Mouse (Mus musculus) embryonic facial prominence, embryonic 11.5 days (tissue): ENCODE data around the gene Vcan. TPM values are rescaled to one million over a fixed set of nuclear protein-coding genes. Genes with fewer than 3 reads are reported as not detected.
A peak's percentile ranks its signal among the peaks of the same experiment; 100 is the strongest.
"Not testable (repeated sequence)": the region's sequence is repeated elsewhere in the genome, so short reads cannot be mapped to it uniquely, and the experiment has no call there.

Source experiments
- ATAC-seq: fragments of 200-750 bp; cut with Nextera tagmentation; replicated peaks from 2 replicates; pipeline ENCODE4 v1.8.0; 2017; ENCODE audit warnings: low read depth; ENCODE audit not compliant: insufficient number of reproducible peaks, low FRiP score, low TSS enrichment
- DNase-seq: peaks from one replicate; pipeline ENCODE4 v3.0.0-alpha.2; 2015; ENCODE audit warnings: low spot score
- H3K27ac ChIP-seq: fragments of 300-500 bp; sonication (generic); replicated peaks from 2 replicates; pipeline ENCODE4 v1.5.1; 2014; ENCODE audit warnings: mild to moderate bottlenecking, low read depth, low read length, control low read depth
- H3K27me3 ChIP-seq: fragments of 300-500 bp; sonication (generic); 2 replicates; pipeline ENCODE4 v1.6.1; 2014; ENCODE audit warnings: mild to moderate bottlenecking, low read length, moderate library complexity, mixed read lengths; ENCODE audit not compliant: control insufficient read depth, insufficient read depth
- H3K36me3 ChIP-seq: fragments of 300-500 bp; sonication (generic); replicated peaks from 2 replicates; pipeline ENCODE4 v1.6.1; 2014; ENCODE audit warnings: low read depth, mild to moderate bottlenecking, low read length, moderate library complexity, mixed read lengths; ENCODE audit not compliant: control insufficient read depth, insufficient read depth
- H3K4me1 ChIP-seq: fragments of 300-500 bp; sonication (generic); 2 replicates; pipeline ENCODE4 v1.6.1; 2014; ENCODE audit warnings: low read length, mixed read lengths; ENCODE audit not compliant: control insufficient read depth, insufficient read depth
- H3K4me2 ChIP-seq: fragments of 300-500 bp; sonication (generic); 2 replicates; pipeline ENCODE4 v1.6.1; 2014; ENCODE audit warnings: low read depth, mild to moderate bottlenecking, control low read depth, low read length, moderate library complexity
- H3K4me3 ChIP-seq: fragments of 300-500 bp; sonication (generic); 2 replicates; pipeline ENCODE4 v1.5.1; 2014; ENCODE audit warnings: low read depth, low read length, control low read depth
- H3K9ac ChIP-seq: fragments of 300-500 bp; sonication (generic); replicated peaks from 2 replicates; pipeline ENCODE4 v1.6.1; 2014; ENCODE audit warnings: mild to moderate bottlenecking, control low read depth, low read length
- H3K9me3 ChIP-seq: fragments of 300-500 bp; sonication (generic); replicated peaks from 2 replicates; pipeline ENCODE4 v1.6.1; 2016; ENCODE audit warnings: mild to moderate bottlenecking, low read length, inconsistent platforms, mixed read lengths; ENCODE audit not compliant: control insufficient read depth
- WGBS: fragments of 180-500 bp; shearing (Covaris S2); extraction: QIAGEN DNeasy Blood & Tissue Kit; methylation state at CpG from one replicate; pipeline ENCODE4 v1.1.7; 2014; 5-methylcytosine and 5-hydroxymethylcytosine counted together
- polyA plus RNA-seq: library from polyadenylated mRNA; unstranded; fragments of >200 nt; fragmentation: Nextera tagmentation; extraction: Ambion mirVana; gene quantifications from 2 replicates; pipeline ENCODE4 v1.2.1, GENCODE M21; 2014

The Vcan gene
- polyA plus RNA-seq, 1 experiment from 2014 or later, result 108 TPM

DNA sequence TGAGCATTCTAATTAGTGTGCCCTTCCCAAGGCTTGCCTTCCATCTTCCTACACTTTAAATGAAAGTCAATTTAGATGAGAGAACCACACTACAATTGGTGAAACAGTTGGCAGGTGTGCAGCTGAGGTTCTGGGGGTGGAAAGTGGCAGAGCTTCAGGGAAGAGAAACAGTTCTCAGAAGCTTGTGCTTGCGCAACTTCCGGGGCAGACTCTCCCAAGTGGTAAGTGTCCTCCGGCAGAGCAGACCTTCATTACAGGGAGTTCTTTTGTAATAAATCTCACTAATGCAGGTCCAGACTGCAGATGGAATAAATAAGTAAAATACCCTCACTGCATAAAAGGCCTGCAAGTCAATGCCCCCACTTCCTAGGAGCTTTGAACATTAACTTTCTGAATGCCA, 23.7 kb upstream of the Vcan start:
- no peak overlapping the region for H3K4me2 ChIP-seq
- ATAC-seq, result no peak

DNA sequence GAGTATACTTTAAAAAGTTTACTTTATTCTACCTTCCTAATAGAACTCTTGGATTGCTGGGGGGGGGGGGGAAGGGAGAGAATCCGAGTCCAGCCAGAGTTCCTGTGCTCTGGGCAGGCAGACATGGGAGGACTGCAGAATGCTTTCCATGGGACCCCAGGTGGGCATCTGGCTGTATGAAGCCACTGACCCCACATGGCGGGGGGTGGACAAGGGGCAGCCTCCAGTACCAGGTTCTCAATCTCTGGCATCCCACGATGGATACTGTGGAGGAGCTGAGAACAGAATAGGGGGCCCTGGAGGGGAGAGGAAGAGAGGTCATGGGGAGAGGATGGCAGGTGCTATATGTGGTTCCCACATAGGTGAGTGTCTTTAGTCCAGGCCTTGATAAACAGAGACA, 20.0 kb upstream of the Vcan start:
- no peak overlapping the region for H3K4me2 ChIP-seq
- 59% methylated on average over 3 of the region's 3 CpGs for WGBS
- no peak overlapping the region for H3K9ac ChIP-seq
- no peaks in the 10 kb centered on the region for H3K27me3 ChIP-seq
- H3K27ac ChIP-seq, result no peak overlapping the region
- no peaks in the 10 kb centered on the region for H3K4me1 ChIP-seq
- no peak for ATAC-seq
- no peaks in the 10 kb centered on the region for H3K36me3 ChIP-seq
- H3K9me3 ChIP-seq, result no peaks in the 10 kb centered on the region
- no peak for DNase-seq
- no peak overlapping the region for H3K4me3 ChIP-seq

More for the DNA sequence above, 23.7 kb upstream of the Vcan start:
- DNase-seq, result no peak
- no peaks in the 10 kb centered on the region for H3K9me3 ChIP-seq
- no peak overlapping the region for H3K27ac ChIP-seq
- no peaks in the 10 kb centered on the region for H3K27me3 ChIP-seq
- H3K9ac ChIP-seq, result no peak overlapping the region
- H3K36me3 ChIP-seq, result no peaks in the 10 kb centered on the region
- H3K4me3 ChIP-seq, result no peak overlapping the region
- WGBS, result 95% methylated on average over 3 of the region's 3 CpGs
- no peaks in the 10 kb centered on the region for H3K4me1 ChIP-seq

DNA sequence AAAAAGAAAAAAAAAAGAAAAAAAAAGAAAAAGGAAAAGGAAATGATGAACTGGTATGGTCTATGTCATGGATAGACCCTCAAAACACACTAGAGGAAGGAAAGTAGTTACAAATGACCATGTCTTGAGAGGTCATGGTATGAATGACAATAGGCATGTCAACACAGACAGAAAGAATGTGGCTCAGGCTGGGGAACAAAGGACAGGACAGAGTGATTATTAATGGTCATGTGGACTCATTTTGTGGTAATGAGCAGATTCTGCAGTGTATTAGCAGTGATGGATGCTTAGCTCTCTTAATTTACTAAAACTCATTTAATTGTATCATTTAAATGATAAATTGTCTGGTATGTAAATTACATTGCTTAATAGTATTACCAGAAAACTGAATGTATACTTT, 14.0 kb upstream of the Vcan start:
- DNase-seq (no peak), ATAC-seq (no peak)
- no peaks in the 10 kb centered on the region for H3K36me3 ChIP-seq
- no peaks in the 10 kb centered on the region for H3K27me3 ChIP-seq
- H3K27ac ChIP-seq, result no peak overlapping the region
- no peaks in the 10 kb centered on the region for H3K4me1 ChIP-seq
- no peak overlapping the region for H3K9ac ChIP-seq
- H3K4me3 ChIP-seq, result no peak overlapping the region
- no peak overlapping the region for H3K4me2 ChIP-seq
- no peaks in the 10 kb centered on the region for H3K9me3 ChIP-seq

DNA sequence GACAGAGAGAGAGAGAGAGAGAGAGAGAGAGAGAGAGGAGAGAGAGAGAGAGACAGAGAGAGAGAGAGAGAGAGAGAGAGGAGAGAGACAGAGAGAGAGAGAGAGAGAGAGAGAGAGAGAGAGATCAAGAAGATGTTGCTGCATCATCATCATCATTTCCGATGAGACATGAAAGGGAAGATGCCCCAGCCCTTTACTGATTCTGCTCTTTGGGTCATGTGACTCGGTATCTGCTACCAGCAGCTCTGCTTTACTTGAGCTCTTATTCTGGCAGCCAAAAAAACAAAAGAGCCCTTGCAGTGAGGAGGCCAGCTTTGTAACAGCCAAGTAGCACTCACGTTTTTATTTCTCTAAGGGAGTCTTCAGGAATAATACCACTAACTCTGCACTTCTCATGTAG, 8.3 kb upstream of the Vcan start:
- not testable (repeated sequence) for ATAC-seq

DNA sequence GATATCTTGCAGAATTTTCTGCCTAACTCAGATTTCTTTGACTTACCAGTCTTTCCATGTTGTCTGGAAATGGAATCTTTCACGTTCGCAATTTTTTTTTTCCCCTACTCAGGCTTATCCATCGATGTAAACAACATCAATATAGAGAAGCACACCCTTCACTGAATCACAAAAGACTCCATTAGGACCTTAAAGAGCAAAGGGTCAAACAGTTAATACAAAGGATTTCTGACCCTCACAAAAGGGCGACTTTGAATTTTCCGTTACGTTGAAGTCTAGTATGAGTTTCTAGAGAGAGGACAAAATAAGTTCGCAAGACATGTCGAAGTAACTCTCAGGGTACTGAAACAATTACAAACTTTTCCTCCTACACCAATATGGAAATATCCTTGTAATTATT, 892 bp upstream of the Vcan start:
- H3K36me3 ChIP-seq, result no peaks in the 10 kb centered on the region
- peak overlapping the region; percentile 63 for H3K4me3 ChIP-seq
- H3K9me3 ChIP-seq, result no peaks in the 10 kb centered on the region
- WGBS, result 5% methylated on average over 8 of the region's 8 CpGs
- H3K9ac ChIP-seq, result no peak overlapping the region
- no peak overlapping the region for H3K27ac ChIP-seq
- no peaks in the 10 kb centered on the region for H3K27me3 ChIP-seq
- H3K4me2 ChIP-seq, result peak overlapping the region; percentile 80
- DNase-seq (peak; percentile 18), ATAC-seq (no peak)
- H3K4me1 ChIP-seq, result no peaks in the 10 kb centered on the region

More for the DNA sequence above, 8.3 kb upstream of the Vcan start:
- H3K27me3 ChIP-seq, H3K27ac ChIP-seq, DNase-seq, H3K9ac ChIP-seq, H3K36me3 ChIP-seq, H3K4me2 ChIP-seq, H3K4me1 ChIP-seq, H3K4me3 ChIP-seq, H3K9me3 ChIP-seq: not testable (repeated sequence)
- 24% methylated on average over 3 of the region's 3 CpGs for WGBS

DNA sequence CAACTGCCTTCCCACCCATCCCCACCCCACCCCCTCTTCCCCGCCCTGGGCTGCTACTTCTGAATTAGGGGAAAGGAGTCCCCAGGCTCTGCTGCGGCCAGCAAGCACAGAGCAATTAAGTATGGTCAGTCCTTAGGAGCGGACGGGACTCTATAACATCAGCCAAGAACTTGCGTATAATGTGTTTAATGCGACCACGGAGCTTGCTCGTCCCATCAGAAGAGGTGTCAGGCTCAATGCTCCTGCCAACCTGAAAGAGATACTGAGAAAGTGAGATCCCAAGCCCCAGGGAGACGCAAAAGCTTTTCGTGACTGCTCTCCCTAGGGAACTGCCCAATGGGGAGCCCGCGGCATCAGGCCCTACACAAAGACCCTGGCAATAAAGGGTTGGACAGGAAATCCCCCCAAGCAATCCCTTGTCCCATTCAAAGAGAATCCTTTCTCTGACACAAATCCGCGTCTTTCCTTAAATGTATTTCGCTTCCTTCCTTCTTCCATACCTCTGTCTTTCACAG, 434 bp upstream of the Vcan start:
- DNase-seq (peak; percentile 60), ATAC-seq (no peak; the same call in 1 of the 2 replicates)
- Histone ChIP-seq H3K27me3 (no peaks in the 10 kb centered on the region), H3K36me3 (no peaks in the 10 kb centered on the region), H3K9me3 (no peaks in the 10 kb centered on the region), H3K4me1 (no peaks in the 10 kb centered on the region), H3K4me2 (peak overlapping the region; percentile 80), H3K9ac (peak overlapping the region; percentile 82), H3K27ac (peak overlapping the region; percentile 81; the same call in 1 of the 2 replicates), H3K4me3 (peak overlapping the region; percentile 63)
- whole genome bisulfite sequencing, result 1% methylated on average over 15 of the region's 15 CpGs

DNA sequence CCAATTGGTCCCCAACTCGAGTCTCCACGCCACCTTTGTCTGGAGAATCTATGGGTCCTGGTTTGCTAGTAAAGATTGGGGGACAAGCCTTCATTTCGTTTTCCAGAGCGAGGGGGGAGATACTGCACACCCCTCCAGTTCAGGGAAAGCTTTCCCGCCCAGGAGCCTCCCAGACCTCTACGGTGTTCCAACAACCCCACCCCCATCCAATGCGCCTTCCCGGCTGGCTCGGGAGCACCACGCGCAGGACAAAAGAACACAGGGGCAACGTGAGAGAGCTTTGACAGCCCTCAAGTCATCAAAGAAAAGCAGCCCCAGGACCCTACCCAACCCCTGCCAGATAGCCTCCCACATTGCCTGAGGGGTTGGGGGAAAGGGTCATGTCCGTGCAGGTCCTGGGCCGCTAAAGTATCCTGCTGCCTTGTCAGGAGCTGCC, 1.2 kb downstream of the Vcan start:
- WGBS, result under 1% methylated on average over 14 of the region's 14 CpGs
- Histone ChIP-seq H3K36me3 (no peaks in the 10 kb centered on the region), H3K4me2 (peak overlapping the region; percentile 80), H3K27ac (peak overlapping the region; percentile 81), H3K4me1 (no peaks in the 10 kb centered on the region), H3K9me3 (no peaks in the 10 kb centered on the region), H3K4me3 (peak overlapping the region; percentile 63), H3K9ac (peak overlapping the region; percentile 82), H3K27me3 (no peaks in the 10 kb centered on the region)
- DNase-seq (peak; percentile 81), ATAC-seq (peak; percentile 37)

DNA sequence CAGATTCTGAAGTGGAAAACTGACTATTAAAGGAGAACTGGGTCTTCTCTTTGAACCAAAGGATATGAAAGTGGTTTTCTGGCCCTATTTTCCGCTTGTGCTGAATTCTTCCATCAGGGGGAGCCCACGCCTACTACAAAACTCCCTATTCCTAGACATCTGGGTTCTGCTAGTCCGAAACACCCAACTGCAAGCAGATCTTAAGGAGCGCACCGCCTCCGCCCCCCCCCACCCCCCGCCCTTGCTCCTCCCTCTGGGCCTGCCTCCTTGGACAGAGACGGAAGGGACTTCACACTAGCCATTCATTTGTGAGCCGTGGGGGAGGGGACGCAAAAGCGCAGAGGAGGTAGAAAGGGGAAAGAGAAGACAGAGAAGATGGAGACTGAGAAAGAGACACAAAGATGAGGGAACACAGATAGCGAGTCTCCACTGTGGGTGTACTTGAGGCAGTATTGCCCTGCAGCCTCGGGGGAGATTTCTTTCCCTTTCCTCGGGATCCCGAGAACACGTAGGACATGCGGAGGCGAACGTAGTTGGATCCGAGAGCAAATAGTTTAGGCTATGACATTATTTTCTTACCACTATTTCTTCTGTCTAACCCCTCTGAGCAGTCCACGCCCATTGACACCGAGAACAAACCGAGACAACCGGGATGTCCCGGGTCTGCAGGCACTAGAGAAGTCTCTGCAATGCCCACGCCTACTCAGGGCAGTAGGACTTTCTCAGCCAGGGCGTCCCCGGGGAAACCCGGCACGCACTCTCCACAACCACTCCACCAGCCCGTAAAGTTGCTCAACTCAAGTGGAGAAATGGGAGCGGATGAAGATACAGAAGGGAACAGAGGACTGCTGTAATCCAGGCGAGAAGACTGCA, 1.8 kb downstream of the Vcan start:
- peak overlapping the region; percentile 80 for H3K4me2 ChIP-seq
- no peaks in the 10 kb centered on the region for H3K36me3 ChIP-seq
- WGBS, result 0% methylated on average over 32 of the region's 33 CpGs
- H3K9me3 ChIP-seq, result no peaks in the 10 kb centered on the region
- no peaks in the 10 kb centered on the region for H3K4me1 ChIP-seq
- H3K4me3 ChIP-seq, result peak overlapping the region; percentile 63
- ATAC-seq (peak; percentile 83), DNase-seq (peak; percentile 92)
- H3K27me3 ChIP-seq, result no peaks in the 10 kb centered on the region
- peak overlapping the region; percentile 81 for H3K27ac ChIP-seq
- peak overlapping the region; percentile 82 for H3K9ac ChIP-seq
